Mouse (Mus musculus) telencephalon, adult 2 months (tissue): ENCODE data around the gene Cers6.

Experiments
- DNase-seq: peaks from one replicate; pipeline ENCODE4 v3.0.0-alpha.2; 2011; ENCODE audit warnings: low read depth, low spot score

Cers6 gene

GRCm38 (mm10) chr2:68960060-68960459 is 98.8 kb downstream of the Cers6 start:
- no peak for DNase-seq

- DNase-seq: no peak
Measured at GRCm38 (mm10) chr2:68960620-68961019, 99.4 kb downstream of the Cers6 start.

- no peak for DNase-seq
Measured at GRCm38 (mm10) chr2:68966360-68966759, 105.1 kb downstream of the Cers6 start.

GRCm38 (mm10) chr2:68968028-68968427 is 106.8 kb downstream of the Cers6 start:
- no peak for DNase-seq

- DNase-seq: no peak
Measured at GRCm38 (mm10) chr2:68971840-68972239, 110.6 kb downstream of the Cers6 start.

- DNase-seq: no peak
Measured at GRCm38 (mm10) chr2:68973753-68974152, 112.5 kb downstream of the Cers6 start.

GRCm38 (mm10) chr2:68975286-68975685 is 114.0 kb downstream of the Cers6 start:
- DNase-seq: no peak

GRCm38 (mm10) chr2:68975780-68976179 is 114.5 kb downstream of the Cers6 start:
- DNase-seq: no peak

- DNase-seq: no peak
Measured at GRCm38 (mm10) chr2:68978244-68978643, 117.0 kb downstream of the Cers6 start.

- no peak for DNase-seq
Measured at GRCm38 (mm10) chr2:68978660-68979604, 117.7 kb downstream of the Cers6 start.

- no peak for DNase-seq
Measured at GRCm38 (mm10) chr2:68981302-68981701, 120.1 kb downstream of the Cers6 start.

- DNase-seq: no peak
Measured at GRCm38 (mm10) chr2:68981756-68982409, 120.6 kb downstream of the Cers6 start.

- no peak for DNase-seq
Measured at GRCm38 (mm10) chr2:68982979-68983378, 121.7 kb downstream of the Cers6 start.

- DNase-seq: no peak
Measured at GRCm38 (mm10) chr2:68983431-68983830, 122.2 kb downstream of the Cers6 start.

GRCm38 (mm10) chr2:68989117-68989516 is 127.9 kb downstream of the Cers6 start:
- peak; percentile 88 for DNase-seq

GRCm38 (mm10) chr2:68992629-68993028 is 131.4 kb downstream of the Cers6 start:
- DNase-seq: no peak

GRCm38 (mm10) chr2:68994441-68994840 is 133.2 kb downstream of the Cers6 start:
- no peak for DNase-seq

GRCm38 (mm10) chr2:68995723-68996122 is 134.5 kb downstream of the Cers6 start:
- DNase-seq: no peak

GRCm38 (mm10) chr2:68996268-68996667 is 135.0 kb downstream of the Cers6 start:
- no peak for DNase-seq

GRCm38 (mm10) chr2:69004001-69004400 is 142.8 kb downstream of the Cers6 start:
- no peak for DNase-seq

- DNase-seq: no peak
Measured at GRCm38 (mm10) chr2:69011392-69011791, 150.2 kb downstream of the Cers6 start.

- DNase-seq: no peak
Measured at GRCm38 (mm10) chr2:69011860-69012259, 150.6 kb downstream of the Cers6 start.

- no peak for DNase-seq
Measured at GRCm38 (mm10) chr2:69014241-69014640, 153.0 kb downstream of the Cers6 start.
